Mouse (Mus musculus) thymus, adult 2 months (tissue): ENCODE measurements around the gene Sobp. TPM values are rescaled to one million over a fixed set of nuclear protein-coding genes. Genes with fewer than 3 reads are reported as not detected.

Experiments used
- DNase-seq: peaks from one replicate; pipeline ENCODE4 v3.0.0; 2021
- H3K27ac ChIP-seq: fragments of 200-500 bp; 2 replicates; pipeline ENCODE4 v1.5.1; 2012; ENCODE audit warnings: low read length, control low read depth; ENCODE audit not compliant: control insufficient read depth, insufficient read depth
- H3K27me3 ChIP-seq: fragments of 200-500 bp; 2 replicates; pipeline ENCODE4 v1.6.1; 2012; ENCODE audit warnings: mild to moderate bottlenecking, low read length, moderate library complexity, mixed read lengths; ENCODE audit not compliant: control insufficient read depth, insufficient read depth
- H3K36me3 ChIP-seq: fragments of 200-500 bp; 2 replicates; pipeline ENCODE4 v1.6.1; 2012; ENCODE audit warnings: mild to moderate bottlenecking, low read length, moderate library complexity; ENCODE audit not compliant: control insufficient read depth, insufficient read depth
- H3K4me1 ChIP-seq: fragments of 200-500 bp; replicated peaks from 2 replicates; pipeline ENCODE4 v1.6.1; 2012; ENCODE audit warnings: low read length; ENCODE audit not compliant: control insufficient read depth, insufficient read depth
- H3K4me3 ChIP-seq: fragments of 200-500 bp; 2 replicates; pipeline ENCODE4 v1.5.1; 2012; ENCODE audit warnings: mild to moderate bottlenecking, low read length, control low read depth, moderate library complexity; ENCODE audit not compliant: control insufficient read depth, insufficient read depth
- CTCF ChIP-seq: fragments of 200-500 bp; IDR thresholded peaks from 2 replicates; pipeline ENCODE4 v1.5.1; 2012; ENCODE audit warnings: mild to moderate bottlenecking, control low read depth, low read length, moderate library complexity, borderline replicate concordance; ENCODE audit not compliant: control insufficient read depth, poor library complexity, insufficient read depth; ENCODE audit errors: extremely low read depth
- POLR2A ChIP-seq: fragments of 200-500 bp; IDR thresholded peaks from 2 replicates; pipeline ENCODE4 v1.6.1; 2012; ENCODE audit warnings: mild to moderate bottlenecking, low read length, control low read depth, moderate library complexity; ENCODE audit not compliant: control insufficient read depth, poor library complexity, insufficient read depth; ENCODE audit errors: extremely low read depth
- WGBS: fragments of 180-500 bp; shearing (Covaris S2); methylation state at CpG from one replicate; pipeline ENCODE4 v1.1.7; 2018; 5-methylcytosine and 5-hydroxymethylcytosine counted together
- polyA plus RNA-seq: library from polyadenylated mRNA; depleted of rRNA; stranded (reverse); fragments of >200 nt; gene quantifications from 2 replicates; pipeline ENCODE4 v1.2.3, GENCODE M21; 2012

The Sobp gene
- polyA plus RNA-seq, 1 experiment = 0.40 TPM

GRCm38 (mm10) chr10:43003466-43003757 is 170.9 kb downstream of the Sobp start:
- Histone ChIP-seq H3K4me1 (0 out of 2 replicates have a peak, but pooled peaks cover 3% of the 10 kb centered on the region), H3K36me3 (no peaks in the 10 kb centered on the region), H3K4me3 (no peak overlapping the region), H3K27ac (no peak overlapping the region), H3K27me3 (peaks cover 5% of the 10 kb centered on the region; the same call in 1 of the 2 replicates)
- DNase-seq = no peak
- 74% methylated on average over 5 of the region's 5 CpGs for WGBS
- TF ChIP-seq POLR2A (no peak), CTCF (no peak)

GRCm38 (mm10) chr10:43002721-43003465 is 171.4 kb downstream of the Sobp start:
- no peak overlapping the region for H3K27ac ChIP-seq
- H3K4me3 ChIP-seq = peak overlapping the region; percentile 16; the same call in 1 of the 2 replicates
- peaks cover 5% of the 10 kb centered on the region; the same call in 1 of the 2 replicates for H3K27me3 ChIP-seq
- WGBS = 16% methylated on average over 25 of the region's 25 CpGs
- H3K4me1 ChIP-seq = 0 out of 2 replicates have a peak, but pooled peaks cover 3% of the 10 kb centered on the region
- no peak for TF ChIP-seq POLR2A
- no peak for TF ChIP-seq CTCF
- no peak for DNase-seq
- no peaks in the 10 kb centered on the region for H3K36me3 ChIP-seq

GRCm38 (mm10) chr10:43002066-43002678 is 172.2 kb downstream of the Sobp start:
- H3K27me3 ChIP-seq = peaks cover 5% of the 10 kb centered on the region; the same call in 1 of the 2 replicates
- TF ChIP-seq CTCF (no peak), POLR2A (no peak)
- H3K27ac ChIP-seq = no peak overlapping the region
- no peak for DNase-seq
- peaks cover 7% of the 10 kb centered on the region; the same call in 1 of the 2 replicates for H3K4me1 ChIP-seq
- 41% methylated on average over 13 of the region's 13 CpGs for WGBS
- no peak overlapping the region for H3K4me3 ChIP-seq
- no peaks in the 10 kb centered on the region for H3K36me3 ChIP-seq

GRCm38 (mm10) chr10:43001433-43001832 is 172.9 kb downstream of the Sobp start:
- no peak overlapping the region for H3K4me3 ChIP-seq
- DNase-seq = no peak
- no peaks in the 10 kb centered on the region for H3K36me3 ChIP-seq
- WGBS = 91% methylated on average over 3 of the region's 3 CpGs
- no peak for TF ChIP-seq POLR2A
- TF ChIP-seq CTCF = no peak
- peaks cover 5% of the 10 kb centered on the region; the same call in 1 of the 2 replicates for H3K27me3 ChIP-seq
- no peak overlapping the region for H3K27ac ChIP-seq
- peaks cover 7% of the 10 kb centered on the region; the same call in 1 of the 2 replicates for H3K4me1 ChIP-seq

- TF ChIP-seq POLR2A (no peak), CTCF (no peak)
- Histone ChIP-seq H3K4me1 (peaks cover 7% of the 10 kb centered on the region; the same call in 1 of the 2 replicates), H3K4me3 (no peak overlapping the region), H3K27ac (no peak overlapping the region), H3K27me3 (peaks cover 5% of the 10 kb centered on the region; the same call in 1 of the 2 replicates), H3K36me3 (no peaks in the 10 kb centered on the region)
- DNase-seq = no peak
- 98% methylated on average over 10 of the region's 10 CpGs for WGBS
Observed at GRCm38 (mm10) chr10:42999324-42999723, 175.0 kb downstream of the Sobp start.

- H3K36me3 ChIP-seq = no peaks in the 10 kb centered on the region
- 79% methylated on average over 2 of the region's 2 CpGs for WGBS
- DNase-seq = no peak
- no peak overlapping the region for H3K4me3 ChIP-seq
- peaks cover 4% of the 10 kb centered on the region; the same call in 1 of the 2 replicates for H3K4me1 ChIP-seq
- no peak for TF ChIP-seq POLR2A
- TF ChIP-seq CTCF = no peak
- no peak overlapping the region for H3K27ac ChIP-seq
- H3K27me3 ChIP-seq = no peaks in the 10 kb centered on the region; the same call in 1 of the 2 replicates
Observed at GRCm38 (mm10) chr10:42997278-42997677, 177.1 kb downstream of the Sobp start.
